Mouse (Mus musculus): ENCODE measurements around the gene Als2cl.

Gene Als2cl

GRCm38 (mm10) chr9:110880772-110881171 lies 1.1 kb downstream of the Als2cl start:
- DNase-seq = peak; percentile 49 to 60

- DNase-seq = peak; percentile 64 to 78
Measured at GRCm38 (mm10) chr9:110881953-110882352, 2.3 kb downstream of the Als2cl start.

GRCm38 (mm10) chr9:110887388-110888303 lies 8.0 kb downstream of the Als2cl start:
- no peak for DNase-seq

GRCm38 (mm10) chr9:110888935-110889334 lies 9.3 kb downstream of the Als2cl start:
- DNase-seq = no peak

GRCm38 (mm10) chr9:110890026-110890783 lies 10.5 kb downstream of the Als2cl start:
- DNase-seq = peak; percentile 64 to 66

GRCm38 (mm10) chr9:110891077-110891828 lies 11.6 kb downstream of the Als2cl start:
- DNase-seq = peak; percentile 63 to 66

GRCm38 (mm10) chr9:110892552-110892951 lies 12.9 kb downstream of the Als2cl start:
- DNase-seq = no peak

- no peak for DNase-seq
Measured at GRCm38 (mm10) chr9:110893429-110893828, 13.8 kb downstream of the Als2cl start.

GRCm38 (mm10) chr9:110895507-110895906 lies 15.8 kb downstream of the Als2cl start:
- DNase-seq = no peak

GRCm38 (mm10) chr9:110895994-110896393 lies 16.3 kb downstream of the Als2cl start:
- DNase-seq = no peak

GRCm38 (mm10) chr9:110896595-110896994 lies 16.9 kb downstream of the Als2cl start:
- no peak for DNase-seq

GRCm38 (mm10) chr9:110899451-110900008 lies 19.9 kb downstream of the Als2cl start:
- no peak for DNase-seq

- no peak for DNase-seq
Measured at GRCm38 (mm10) chr9:110901204-110901603, 21.5 kb downstream of the Als2cl start.

GRCm38 (mm10) chr9:110902271-110902670 lies 22.6 kb downstream of the Als2cl start:
- DNase-seq = no peak

- no peak for DNase-seq
Measured at GRCm38 (mm10) chr9:110907201-110907837, 27.6 kb downstream of the Als2cl start.

GRCm38 (mm10) chr9:110907838-110908630 lies 28.4 kb downstream of the Als2cl start:
- no peak for DNase-seq

- no peak for DNase-seq
Measured at GRCm38 (mm10) chr9:110908631-110909016, 29.0 kb downstream of the Als2cl start.

- DNase-seq = no peak
Measured at GRCm38 (mm10) chr9:110909371-110909967, 29.8 kb downstream of the Als2cl start.

- DNase-seq = no peak
Measured at GRCm38 (mm10) chr9:110914631-110915236, 35.1 kb downstream of the Als2cl start.

- DNase-seq = no peak
Measured at GRCm38 (mm10) chr9:110915466-110915865, 35.8 kb downstream of the Als2cl start.

Measured in kidney, postnatal 36 days (tissue).